Mouse (Mus musculus) c-Kit-positive CD71-positive TER-119-negative erythroid progenitor cells, embryonic 14.5 days (primary cell): ENCODE data around the gene Alkbh4.
"Not testable (repeated sequence)": the region's sequence is repeated elsewhere in the genome, so short reads cannot be mapped to it uniquely, and the experiment has no call there.

Experiments
- DNase-seq: peaks from one replicate; pipeline ENCODE4 v3.0.0-alpha.2; 2013; ENCODE audit warnings: low read depth

The Alkbh4 gene

DNA sequence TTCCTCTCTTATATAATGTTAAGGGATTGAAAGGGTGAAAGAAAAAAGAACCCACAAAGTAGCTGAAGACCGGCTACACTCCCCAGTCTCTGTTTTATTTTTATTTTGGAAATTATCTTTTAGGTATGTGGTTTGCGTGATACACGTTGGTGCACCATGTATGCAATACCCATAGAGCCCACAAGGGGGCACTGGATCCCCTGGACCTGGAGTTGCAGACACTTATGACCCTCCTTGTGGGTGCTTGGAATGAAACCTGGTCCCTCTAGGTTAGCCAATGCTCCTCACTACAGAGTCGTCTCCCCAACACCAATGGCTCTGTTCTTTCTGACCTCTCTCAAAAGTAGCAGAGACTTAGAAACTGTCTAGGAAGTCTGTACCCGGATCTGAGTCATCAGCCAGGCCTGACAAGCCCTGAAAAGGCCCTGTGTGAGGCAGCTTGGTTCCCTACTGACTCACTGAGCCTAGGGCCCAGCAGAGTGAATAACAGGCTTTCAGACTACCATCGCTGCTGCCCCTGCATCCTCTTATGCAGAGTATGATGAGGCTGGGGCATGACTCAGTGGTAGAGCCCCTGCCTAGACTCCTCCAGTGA lies 7.3 kb downstream of the Alkbh4 start:
- DNase-seq, result no peak

DNA sequence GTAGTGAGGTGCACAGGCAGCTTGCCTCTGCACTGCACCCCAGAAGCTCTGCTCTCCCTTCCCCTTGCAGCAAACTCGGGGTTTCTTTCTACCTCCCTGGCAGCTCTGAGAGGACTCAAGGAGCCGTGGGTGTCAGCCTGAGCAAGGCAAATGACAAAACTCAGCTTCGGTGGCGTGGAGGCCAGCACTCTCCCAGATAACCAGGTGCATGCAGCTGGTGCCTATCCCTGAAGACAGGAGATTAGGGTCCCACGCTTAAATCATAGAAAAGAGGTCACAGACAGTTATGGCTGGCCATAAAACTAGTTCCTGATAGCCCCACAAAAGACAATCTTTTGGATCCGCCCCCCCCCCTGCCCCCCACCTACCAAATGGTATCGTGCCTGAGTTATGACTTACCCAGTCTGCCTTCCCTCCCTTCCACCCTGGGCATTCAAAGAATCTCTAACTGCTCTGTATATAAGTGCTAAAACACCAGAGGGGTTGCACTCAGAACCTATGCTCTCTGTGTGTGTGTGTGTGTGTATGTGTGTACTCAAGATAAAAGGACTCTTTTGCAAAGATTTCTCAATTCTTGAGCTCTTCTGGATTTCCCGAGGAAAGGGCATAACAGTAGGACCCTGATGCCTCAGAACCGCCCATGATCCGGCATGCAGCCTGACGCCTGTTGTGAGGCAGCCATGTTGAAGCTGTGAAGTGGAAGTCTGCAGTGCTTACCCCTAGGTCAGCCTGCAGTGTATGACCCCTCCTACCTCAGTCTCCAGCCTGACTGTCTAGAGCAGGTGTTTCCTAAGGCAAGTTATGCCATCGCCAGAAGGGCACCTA lies 8.9 kb downstream of the Alkbh4 start:
- DNase-seq, result no peak

DNA sequence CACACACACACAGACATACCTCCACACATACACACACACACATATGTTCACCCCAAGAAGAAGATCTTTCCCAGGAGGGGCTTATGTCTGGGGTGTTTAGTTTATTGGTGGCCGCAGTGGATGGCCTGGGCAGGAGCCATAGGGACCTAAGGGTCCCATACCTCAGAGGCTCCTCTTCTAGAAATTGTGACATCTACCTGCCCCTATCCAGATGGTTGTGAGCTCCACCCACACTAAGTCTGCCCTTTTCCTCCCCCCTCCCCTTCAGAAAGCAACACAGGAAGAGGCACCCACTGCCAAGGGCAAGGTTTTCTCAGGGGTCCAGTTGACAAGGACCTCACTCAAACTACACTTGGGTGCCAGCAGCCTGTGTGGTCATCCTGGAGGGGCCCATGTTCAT lies 11.0 kb downstream of the Alkbh4 start:
- no peak for DNase-seq

DNA sequence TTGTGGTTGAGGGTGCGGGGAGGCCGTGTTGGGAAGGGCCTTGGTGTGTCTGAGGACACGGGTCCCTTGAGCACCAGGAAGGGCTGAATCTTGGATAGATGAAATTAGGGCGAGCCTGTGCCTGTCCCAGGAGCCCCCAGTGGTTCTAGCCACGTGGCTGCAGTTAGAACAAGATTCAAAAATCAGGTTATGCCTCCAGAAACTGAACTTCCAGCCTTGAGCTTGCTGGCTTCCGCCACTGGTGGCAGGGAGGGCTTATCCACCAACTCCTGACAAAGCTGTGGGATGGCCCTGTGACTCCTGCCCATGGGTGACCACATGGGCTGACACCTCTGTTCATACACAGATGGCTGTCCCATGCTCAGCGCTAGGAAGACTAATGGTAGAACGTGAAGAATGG lies 11.8 kb downstream of the Alkbh4 start:
- no peak for DNase-seq

DNA sequence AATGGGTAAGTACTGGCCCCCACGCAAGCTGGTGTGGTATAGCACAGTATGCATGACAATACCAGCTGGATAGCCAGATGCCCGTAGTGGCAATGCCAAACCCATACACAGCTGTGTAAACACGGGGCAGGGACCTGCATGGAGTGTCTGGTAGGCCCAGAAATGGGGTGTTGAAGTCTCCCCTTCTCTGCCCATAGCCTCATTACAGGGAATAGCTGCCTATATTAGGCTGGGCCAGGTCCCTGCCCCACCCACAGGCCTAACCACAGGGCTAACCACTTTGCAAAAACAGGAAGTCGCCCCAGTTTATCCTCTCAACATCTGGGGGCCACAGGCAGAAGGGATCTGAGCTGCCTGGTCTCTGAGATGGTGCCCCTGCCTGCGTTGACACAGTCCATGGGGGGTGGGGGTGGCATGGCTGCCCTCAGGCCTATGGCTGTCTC lies 13.2 kb downstream of the Alkbh4 start:
- DNase-seq, result not testable (repeated sequence)

DNA sequence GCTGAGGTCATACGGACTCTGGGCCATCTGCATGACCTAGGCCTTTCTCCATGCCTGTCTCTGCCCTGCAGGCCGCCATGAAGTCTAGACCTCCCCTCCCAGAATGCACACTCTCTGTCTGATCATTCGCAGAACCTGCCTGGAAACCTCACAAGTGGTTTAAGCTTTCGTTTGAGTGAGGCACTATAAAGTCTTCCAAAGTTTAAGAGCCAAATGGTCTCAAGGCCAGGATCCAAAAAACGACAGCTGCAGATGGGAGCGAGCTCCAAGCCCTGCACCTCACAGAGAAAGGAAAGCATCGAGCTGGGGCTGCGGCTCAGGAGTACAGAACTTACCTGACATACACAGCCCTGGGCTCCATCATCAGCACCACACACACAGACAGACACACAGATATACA lies 16.4 kb downstream of the Alkbh4 start:
- DNase-seq, result no peak

DNA sequence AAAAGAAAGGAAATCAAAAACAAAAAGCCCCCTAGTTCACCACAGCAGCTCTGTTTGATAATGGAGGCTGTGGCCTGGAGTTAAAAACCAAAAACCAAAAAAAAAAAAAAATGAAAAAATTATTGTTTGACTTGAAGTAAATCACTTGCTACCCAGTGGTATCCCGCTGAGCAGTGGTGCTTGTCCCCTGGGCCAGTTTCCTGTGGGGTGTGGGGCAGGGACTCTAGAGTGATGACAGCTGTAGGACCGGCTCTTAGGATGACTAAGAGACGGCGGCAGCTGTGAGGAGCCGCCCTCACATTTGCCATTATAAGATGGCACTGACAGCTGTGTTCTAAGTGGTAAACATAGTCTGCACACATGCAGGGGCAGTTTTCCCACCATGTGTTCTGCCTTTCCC lies 19.5 kb downstream of the Alkbh4 start:
- DNase-seq, result no peak

DNA sequence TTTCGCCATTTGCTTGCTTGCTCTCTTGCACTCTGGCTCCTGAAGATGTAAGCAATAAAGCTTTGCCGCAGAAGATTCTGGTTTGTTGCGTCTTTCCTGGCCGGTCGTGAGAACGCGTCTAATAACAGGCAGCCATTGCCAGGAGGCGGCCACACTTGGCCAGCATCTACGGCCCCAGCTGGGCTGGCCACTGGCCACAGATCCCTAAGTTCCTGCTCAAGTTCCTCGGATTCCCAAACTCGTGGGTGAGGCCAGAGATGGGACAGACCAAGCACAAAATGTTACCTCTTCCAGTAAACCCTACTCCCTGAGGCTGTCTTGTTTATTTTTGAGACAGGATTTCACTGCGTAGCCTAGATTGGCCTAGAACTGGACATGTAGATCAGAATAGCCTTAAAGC lies 24.1 kb downstream of the Alkbh4 start:
- not testable (repeated sequence) for DNase-seq

DNA sequence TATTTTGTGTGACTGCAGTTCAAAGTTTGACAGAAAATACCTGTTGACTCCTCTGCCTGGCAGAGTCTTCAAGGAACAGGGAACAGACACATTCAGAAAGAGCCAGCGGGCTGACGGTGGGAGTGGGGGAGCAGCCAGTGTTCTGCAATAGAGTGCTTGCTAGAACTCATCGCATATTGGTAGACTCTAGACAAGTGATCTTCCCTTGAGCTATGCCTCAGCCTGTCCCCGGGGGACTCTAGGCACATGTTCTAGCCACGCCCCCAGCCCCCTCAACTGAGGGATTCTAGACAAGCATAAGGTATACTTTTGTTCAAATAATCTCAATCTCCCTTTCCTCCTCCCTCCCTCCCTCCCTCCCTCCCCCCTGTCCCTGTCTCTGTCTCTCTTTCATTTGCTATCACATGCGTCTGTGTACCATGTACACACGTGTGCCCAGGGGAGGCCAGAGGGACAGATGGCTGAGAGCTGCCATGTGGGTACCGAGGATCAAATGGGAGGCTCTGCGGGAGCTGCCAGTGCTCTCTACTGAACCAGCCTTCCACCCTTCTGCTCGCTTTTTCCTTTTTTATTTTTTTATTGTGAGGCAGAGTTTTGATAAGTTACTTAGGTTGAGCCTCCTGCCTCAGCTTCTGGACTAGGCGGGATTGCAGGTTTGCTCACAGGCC lies 28.0 kb downstream of the Alkbh4 start:
- DNase-seq, result no peak

DNA sequence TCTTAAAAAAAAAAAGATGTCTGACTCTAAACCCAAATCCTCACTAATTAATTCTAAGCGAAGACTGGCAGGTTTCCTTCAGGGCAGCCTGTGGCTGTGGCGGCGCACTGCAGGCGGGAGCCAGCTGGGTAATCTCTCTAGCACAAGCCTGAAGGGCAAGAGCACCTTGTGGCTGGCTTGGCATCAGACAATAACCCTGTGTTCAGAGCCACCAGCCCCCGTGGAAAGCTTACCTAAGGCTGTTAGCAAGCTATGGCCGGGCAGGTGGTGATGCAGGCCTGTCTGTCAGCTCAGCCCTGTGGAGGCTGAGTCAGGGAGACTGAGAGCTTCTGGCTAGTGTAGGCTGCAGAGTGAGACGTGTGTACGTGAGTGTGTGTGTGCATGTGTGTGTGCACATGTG lies 29.3 kb downstream of the Alkbh4 start:
- DNase-seq, result no peak

DNA sequence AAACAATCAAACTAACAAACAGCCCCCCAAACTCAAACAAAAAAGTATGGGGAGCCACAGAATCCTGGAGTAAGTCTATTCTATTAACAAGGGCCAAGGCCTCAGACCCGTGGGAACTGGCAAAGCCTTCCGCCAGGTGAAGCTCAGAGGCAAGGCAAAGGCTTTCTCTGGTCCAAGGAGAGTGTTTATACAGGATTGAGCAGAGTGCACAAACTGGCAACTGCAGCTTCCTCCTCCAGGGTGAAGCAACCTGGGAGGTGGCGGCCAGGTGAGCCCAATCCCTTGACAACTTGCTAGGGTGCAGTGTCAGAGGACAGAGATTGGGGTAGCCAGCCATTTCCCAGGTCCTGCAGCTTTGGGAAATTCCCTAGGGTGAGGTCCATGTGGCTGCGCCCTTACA lies 31.4 kb downstream of the Alkbh4 start:
- DNase-seq, result no peak

DNA sequence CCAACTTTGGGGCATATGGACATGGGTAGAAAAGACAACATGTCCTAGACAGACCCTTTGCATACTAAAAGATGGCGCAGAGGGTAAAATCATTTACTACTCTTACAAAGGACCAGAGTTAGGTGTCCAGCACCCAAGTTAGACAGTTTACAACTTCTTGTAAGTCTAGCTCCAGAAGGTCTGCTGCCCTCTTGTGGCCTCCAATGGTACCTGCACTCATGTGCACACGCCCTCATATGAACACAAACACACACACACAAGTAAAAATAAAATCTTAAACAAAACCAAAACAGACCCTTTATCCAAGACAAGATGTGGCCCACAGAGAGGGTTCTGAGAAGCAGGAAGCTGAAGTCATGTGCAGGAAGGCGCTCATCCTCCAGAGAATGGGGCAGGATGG lies 32.1 kb downstream of the Alkbh4 start:
- DNase-seq, result no peak

DNA sequence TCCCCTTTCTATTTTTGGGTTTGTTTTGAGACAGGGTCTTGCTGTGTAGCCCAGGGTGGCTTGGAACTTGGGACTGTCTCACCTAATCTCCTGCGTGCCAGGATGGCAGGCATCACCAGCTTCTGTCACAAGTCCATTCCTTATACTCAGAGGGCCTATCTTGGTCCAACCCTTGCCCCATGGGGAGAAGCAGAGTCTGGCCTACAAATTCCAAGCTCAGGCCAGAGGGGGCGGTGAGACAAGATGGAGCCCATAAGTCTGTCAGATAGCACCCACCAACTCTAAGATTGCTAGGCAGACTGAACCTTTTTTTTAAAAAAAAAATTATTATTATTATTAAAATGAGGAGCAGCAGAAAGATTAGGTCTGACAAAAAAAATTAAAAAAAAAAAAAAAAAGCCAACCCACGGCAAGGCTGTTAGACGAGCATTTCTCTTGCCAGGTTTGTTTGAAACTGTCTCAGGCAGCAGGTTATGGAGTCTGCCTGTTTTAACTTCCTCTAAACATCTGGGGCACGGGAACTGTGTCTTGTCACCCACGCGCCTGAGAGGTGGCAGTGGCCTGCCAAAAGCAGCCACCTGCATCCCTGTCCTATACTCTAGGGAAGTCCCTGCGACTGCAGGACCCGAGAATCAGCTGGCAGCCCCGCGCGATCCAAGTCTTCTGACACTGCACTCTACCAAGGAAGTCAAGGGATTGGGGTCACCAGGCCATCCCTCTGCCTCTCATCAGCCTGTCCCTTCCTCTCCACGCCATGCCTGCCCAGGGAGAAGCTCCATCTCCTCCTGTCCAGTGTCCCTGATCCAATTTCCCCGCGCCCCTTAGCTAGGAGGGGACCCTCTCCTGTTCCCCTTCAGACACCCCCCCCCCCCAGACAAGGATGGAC lies 33.9 kb downstream of the Alkbh4 start:
- peak; percentile 13 for DNase-seq

DNA sequence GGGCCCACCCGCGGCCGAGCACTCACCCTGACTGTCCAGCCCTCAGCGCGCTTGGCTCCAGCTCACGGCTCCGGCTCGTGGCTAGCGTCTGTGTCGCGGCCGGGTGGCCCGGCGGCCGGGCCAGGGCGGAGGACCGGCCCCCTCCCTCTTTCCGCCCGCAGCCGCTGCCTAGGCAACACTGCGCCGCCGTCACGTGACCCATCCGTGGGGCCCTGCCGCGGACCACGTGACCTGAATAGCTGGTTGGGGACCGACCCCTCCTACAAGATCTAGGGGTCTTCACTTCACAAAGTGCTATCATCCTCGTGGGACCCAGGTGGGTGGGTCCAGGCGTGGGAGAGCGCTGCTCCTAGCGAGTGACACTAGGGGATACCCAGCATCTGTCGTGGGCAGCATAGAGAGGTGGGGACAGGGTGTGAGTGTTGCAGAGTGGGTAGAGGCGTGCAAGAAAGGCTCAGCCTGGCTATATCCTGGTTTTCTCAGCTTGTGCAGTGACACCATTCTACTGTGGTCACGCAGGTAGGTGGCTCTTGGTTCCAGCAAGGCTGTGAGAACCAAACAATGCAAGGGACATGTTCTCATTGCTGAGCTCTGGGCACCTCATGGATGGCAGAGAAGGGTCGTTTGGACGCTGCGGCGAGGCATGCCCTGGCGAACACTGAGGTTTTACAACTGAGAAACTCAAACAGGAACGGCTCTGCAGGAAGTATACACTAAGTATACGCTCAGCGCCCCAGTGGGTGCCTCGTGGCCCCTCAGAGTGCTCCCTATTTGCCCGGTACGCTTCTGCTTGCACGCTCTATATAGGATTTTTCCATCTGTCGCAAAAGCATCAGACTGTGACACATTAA lies 34.8 kb downstream of the Alkbh4 start, which contains the start of gene Orai2:
Gene Orai2, minus strand, starts transcription at position 202 of the 851 bp plus-strand sequence.
- peak; percentile 56 for DNase-seq

DNA sequence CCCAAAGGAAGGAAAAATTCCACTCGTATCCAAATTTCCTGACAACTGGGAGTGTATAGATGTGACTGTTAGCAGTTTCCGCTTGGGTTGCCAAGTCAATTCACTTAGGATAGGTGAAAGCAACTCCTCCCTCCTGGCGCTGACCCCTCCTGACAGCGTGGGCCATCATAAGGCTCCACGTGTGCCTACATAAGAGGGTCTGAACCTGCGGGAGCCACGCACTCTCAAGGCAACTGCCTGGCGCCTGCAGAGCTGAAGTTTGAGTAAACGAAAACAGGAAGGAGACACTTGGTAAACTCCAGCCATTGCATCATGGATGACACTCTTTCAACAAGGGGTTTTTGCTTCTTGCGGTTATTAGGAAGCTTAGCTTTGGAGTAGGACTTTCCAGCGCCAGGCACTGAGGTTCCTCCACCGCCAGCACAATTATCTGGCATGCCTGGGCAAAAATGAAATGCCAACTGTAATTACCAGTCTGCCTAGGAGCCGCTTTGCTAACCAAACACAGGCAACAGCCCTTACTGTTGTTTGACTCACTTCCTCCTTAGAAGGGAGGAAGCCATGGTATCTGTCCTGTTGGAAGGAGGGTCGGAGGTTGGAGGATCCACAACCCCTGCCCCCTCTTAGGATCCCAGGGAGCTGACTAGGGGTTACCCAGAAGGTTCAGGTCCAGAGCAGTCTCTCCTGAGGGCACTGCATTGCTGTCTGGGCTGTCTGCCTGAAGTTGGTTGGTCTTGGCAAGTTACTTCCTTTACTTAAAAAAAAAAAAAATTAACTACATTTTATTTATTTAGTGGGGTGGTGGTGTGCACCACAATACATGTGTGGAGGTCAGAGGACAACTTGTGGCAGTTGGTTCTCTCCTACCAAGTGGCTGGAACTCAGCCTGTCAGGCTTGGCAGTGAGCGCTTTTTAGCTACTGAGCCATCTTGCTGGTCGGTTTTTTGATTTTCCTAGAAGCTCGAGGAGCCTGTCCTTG lies 35.7 kb downstream of the Alkbh4 start:
- DNase-seq, result peak; percentile 17

DNA sequence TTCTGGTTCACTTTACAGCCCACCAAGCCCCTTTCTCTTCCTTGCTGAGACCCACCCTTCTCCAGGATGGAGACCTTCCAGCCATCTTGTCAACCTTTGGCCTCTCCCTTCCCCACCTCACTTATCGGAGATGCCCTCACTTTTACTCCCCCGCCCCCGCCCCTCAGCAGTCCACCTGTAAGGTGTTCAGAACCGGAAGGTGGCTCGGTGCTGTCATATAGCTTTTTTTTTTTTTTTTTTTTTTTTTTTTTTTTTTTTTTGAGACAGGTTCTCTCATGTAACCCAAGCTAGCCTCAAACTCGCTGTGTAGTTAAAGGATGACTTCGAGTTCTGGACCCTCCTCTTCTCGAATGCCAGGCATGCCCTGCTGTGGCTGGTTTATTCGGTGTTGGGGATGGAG lies 37.0 kb downstream of the Alkbh4 start:
- no peak for DNase-seq

DNA sequence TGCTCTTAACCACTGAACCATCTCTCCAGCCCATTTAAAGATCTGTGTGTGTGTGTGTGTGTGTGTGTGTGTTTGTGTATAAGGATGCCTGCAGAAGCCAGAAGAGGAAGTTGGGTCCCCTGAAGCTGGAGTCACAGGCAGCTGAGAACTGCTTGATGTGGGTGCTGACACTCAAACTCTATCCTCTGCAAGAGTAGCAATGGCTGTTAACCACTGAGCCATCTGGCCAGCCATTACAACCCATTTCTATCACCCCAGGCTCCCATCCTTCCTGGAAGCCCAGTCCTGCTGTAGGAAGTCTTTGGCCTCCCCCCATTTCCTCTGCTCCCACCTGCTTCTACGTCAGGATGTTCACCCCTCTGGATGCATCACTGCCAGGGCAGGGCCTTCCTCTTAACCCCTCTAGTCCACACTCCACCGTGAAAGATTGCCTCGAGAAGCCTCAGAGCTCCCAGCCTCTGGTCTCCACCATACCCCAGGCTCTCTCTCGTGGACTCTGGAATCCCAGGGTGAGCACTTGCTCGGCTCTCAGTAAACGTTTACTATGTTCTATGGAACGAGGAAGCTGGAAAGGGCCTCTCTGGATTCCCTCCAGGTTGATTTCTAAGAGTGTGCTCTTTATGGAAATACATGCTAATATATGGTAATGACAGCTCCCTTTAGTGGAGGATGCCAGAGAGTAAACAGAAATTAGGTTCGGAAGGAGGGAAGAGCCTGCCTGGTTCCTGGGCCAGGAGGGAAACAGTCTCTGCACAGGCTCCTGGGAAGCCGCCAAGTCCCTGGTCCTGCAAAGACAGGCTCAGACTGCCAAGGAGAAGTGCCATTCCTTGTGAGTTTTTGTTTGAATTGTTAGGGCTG lies 37.9 kb downstream of the Alkbh4 start:
- no peak for DNase-seq

DNA sequence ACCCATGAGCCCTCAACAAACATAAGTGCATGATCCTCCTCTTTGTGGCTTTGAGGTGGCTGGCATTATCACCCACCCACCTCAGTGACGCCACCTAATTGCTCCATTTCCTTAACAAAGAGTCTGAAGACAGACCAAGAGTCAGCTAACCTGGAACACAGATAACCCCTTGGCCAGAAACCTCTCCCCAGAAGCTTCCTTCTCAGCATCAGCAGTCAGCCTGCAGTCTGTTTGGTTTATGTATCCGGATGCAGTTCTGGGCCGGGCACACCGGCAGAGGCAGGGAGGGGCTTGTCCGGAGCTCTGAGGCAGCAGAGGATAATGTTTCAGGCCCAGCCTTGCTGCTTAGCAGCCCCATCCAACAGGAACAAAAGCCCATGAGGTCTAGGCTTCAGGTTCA lies 43.6 kb downstream of the Alkbh4 start:
- DNase-seq, result no peak

DNA sequence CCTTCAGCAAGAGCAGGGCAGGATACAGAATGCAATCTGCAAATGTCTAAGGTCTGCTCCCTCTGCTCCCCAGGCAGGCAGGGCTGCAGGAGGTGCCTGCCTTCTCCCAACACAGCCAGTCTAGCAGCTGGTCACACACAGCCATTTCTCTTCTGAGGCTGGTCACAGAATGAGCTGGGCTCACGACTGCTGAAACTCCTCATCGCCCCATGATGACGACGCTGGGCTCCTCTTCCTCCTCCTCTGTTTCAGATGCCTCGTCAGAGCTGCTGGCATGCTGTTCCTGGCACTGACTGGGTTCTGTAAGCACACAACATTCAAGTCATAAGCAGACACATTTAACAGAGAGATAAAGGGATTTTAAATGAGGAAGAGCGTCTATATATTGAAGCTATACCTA lies 45.3 kb downstream of the Alkbh4 start:
- no peak for DNase-seq
